Mouse (Mus musculus) kidney, embryonic 15.5 days (tissue): ENCODE data around the gene Manba. TPM values are rescaled to one million over a fixed set of nuclear protein-coding genes. Genes with fewer than 3 reads are reported as not detected.

Source experiments
- ATAC-seq: fragments of 200-750 bp; cut with Nextera tagmentation; replicated peaks from 2 replicates; pipeline ENCODE4 v1.8.0; 2017; ENCODE audit warnings: moderate TSS enrichment; ENCODE audit not compliant: low FRiP score
- H3K27ac ChIP-seq: fragments of 300-500 bp; sonication (generic); 2 replicates; pipeline ENCODE4 v1.5.1; 2015; ENCODE audit warnings: mild to moderate bottlenecking, inconsistent platforms
- H3K27me3 ChIP-seq: fragments of 300-500 bp; sonication (generic); 2 replicates; pipeline ENCODE4 v1.6.1; 2015; ENCODE audit warnings: inconsistent platforms
- H3K36me3 ChIP-seq: fragments of 300-500 bp; sonication (generic); 2 replicates; pipeline ENCODE4 v1.6.1; 2015; ENCODE audit warnings: inconsistent platforms
- H3K4me1 ChIP-seq: fragments of 300-500 bp; sonication (generic); 2 replicates; pipeline ENCODE4 v1.6.1; 2015; ENCODE audit warnings: inconsistent platforms
- H3K4me2 ChIP-seq: fragments of 300-500 bp; sonication (generic); 2 replicates; pipeline ENCODE4 v1.6.1; 2015; ENCODE audit warnings: moderate library complexity, mild to moderate bottlenecking, inconsistent platforms
- H3K4me3 ChIP-seq: fragments of 300-500 bp; sonication (generic); replicated peaks from 2 replicates; pipeline ENCODE4 v1.5.1; 2015; ENCODE audit warnings: mild to moderate bottlenecking, inconsistent platforms
- H3K9ac ChIP-seq: fragments of 300-500 bp; sonication (generic); 2 replicates; pipeline ENCODE4 v1.6.1; 2015; ENCODE audit warnings: mild to moderate bottlenecking, inconsistent platforms
- H3K9me3 ChIP-seq: fragments of 300-500 bp; sonication (generic); replicated peaks from 2 replicates; pipeline ENCODE4 v1.6.1; 2016; ENCODE audit warnings: inconsistent platforms
- WGBS: fragments of 180-500 bp; shearing (Covaris S2); methylation state at CpG from one replicate; pipeline ENCODE4 v1.1.7; 2015; ENCODE audit warnings: mixed read lengths; 5-methylcytosine and 5-hydroxymethylcytosine counted together
- polyA plus RNA-seq: library from polyadenylated mRNA; unstranded; fragments of >200 nt; fragmentation: Nextera tagmentation; extraction: Ambion mirVana; gene quantifications from 2 replicates; pipeline ENCODE4 v1.2.1, GENCODE M21; 2015

Gene Manba
- polyA plus RNA-seq, 1 experiment from 2014 or later: 24.2 TPM

DNA sequence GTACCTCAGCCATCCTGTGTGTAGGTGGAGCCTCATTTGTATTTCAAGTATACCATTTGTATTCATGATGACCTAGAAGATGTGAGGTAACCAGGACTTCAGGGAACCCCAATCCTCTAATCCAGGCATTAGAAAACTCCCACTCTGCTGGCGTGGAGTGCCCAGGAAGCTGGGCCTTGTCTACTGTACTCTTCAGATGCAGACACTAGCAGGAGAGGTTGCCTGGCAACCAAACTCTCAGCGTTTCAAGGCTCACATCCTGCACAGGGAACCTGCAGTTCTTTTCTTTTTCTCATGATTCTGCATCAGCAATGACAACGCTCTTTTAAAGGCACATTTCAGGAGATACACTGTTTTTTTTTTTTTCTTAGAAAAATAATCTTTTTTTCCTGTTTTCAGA, 124.8 kb downstream of the Manba start:
- Histone ChIP-seq H3K27me3 (no peaks in the 10 kb centered on the region), H3K36me3 (peaks cover 86% of the 10 kb centered on the region), H3K9ac (no peak overlapping the region), H3K4me1 (no peaks in the 10 kb centered on the region), H3K4me2 (no peak overlapping the region), H3K9me3 (no peaks in the 10 kb centered on the region), H3K4me3 (no peak overlapping the region), H3K27ac (no peak overlapping the region)
- WGBS: 77% methylated on average over 3 of the region's 3 CpGs
- no peak for ATAC-seq

DNA sequence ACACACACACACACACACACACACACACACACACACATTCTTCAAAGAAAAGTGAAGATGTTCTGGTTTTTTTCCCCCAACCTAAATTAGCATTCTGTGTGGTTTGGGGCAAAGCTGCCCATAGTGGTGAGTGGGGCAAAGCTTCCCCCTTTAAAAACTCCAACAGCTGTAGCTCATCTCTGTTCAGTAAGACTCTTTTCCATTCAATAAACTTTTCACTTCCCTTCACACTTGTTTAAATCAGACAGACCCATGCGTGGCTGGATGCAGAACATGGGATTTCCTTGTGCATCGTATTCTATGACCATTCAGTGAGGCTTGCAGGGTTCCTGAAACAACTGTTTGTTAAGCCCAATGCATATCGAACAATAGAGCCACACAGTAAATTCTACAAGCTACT, 129.0 kb downstream of the Manba start:
- 84% methylated on average over 3 of the region's 3 CpGs for WGBS
- ATAC-seq: no peak
- Histone ChIP-seq H3K36me3 (peaks cover 88% of the 10 kb centered on the region), H3K27me3 (no peaks in the 10 kb centered on the region), H3K27ac (no peak overlapping the region), H3K9me3 (no peaks in the 10 kb centered on the region), H3K4me2 (no peak overlapping the region), H3K9ac (no peak overlapping the region), H3K4me3 (no peak overlapping the region), H3K4me1 (no peaks in the 10 kb centered on the region)

DNA sequence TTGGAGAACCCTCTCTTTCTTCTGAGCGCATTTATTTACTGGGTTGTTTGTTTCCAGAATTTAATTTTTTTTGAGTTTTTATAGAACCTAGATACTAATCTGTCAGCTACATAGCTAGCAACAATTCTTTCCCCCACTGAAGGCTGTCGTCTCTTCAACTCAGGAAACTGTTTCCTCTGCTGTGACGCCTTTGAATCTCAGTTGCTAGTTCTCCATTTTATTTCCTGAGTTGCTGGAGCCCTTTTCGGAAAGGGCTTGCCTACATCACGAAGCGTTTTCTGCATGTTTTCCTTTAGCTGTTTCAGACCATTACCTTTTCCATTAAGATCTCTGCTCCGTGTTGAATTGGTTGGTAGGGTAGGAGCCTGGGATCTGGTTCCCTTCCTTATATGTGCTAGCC, 131.3 kb downstream of the Manba start:
- WGBS: 83% methylated on average over 7 of the region's 7 CpGs
- Histone ChIP-seq H3K9ac (no peak overlapping the region), H3K27ac (no peak overlapping the region), H3K4me2 (no peak overlapping the region), H3K9me3 (no peaks in the 10 kb centered on the region), H3K36me3 (peaks cover 73% of the 10 kb centered on the region), H3K4me1 (no peaks in the 10 kb centered on the region), H3K4me3 (no peak overlapping the region), H3K27me3 (no peaks in the 10 kb centered on the region)
- ATAC-seq: no peak

Other genes with a start within 250 kb of the Manba start
- gene Bdh2, start 204.4 kb upstream of the Manba start, polyA plus RNA-seq: 25.5 and 26.8 TPM in 2 replicates
- gene Slc9b2, start 177.9 kb upstream of the Manba start, polyA plus RNA-seq: 2.5 and 6.3 TPM in 2 replicates
- 0.42 TPM in 1 of 2 replicates, not detected in the other for gene Slc9b1, start 137.6 kb upstream of the Manba start, polyA plus RNA-seq
- 68.8 and 77.6 TPM in 2 replicates for gene Cisd2, start 61.7 kb upstream of the Manba start, polyA plus RNA-seq
- gene Ube2d3, start 47.5 kb upstream of the Manba start, polyA plus RNA-seq: 512 and 532 TPM in 2 replicates
- gene Nfkb1, start 205.9 kb downstream of the Manba start, polyA plus RNA-seq: 16.7 and 18.5 TPM in 2 replicates